Mouse (Mus musculus): Measurements from ENCODE around the gene E130308A19Rik. TPM values are rescaled to one million over a fixed set of nuclear protein-coding genes. Genes with fewer than 3 reads are reported as not detected.
A peak's percentile ranks its signal among the peaks of the same experiment; 100 is the strongest.

The E130308A19Rik gene
- polyA plus RNA-seq, 1 experiment from 2014 or later, result 14.9 TPM

GRCm38 (mm10) chr4:59594614-59595013 lies 31.4 kb upstream of the E130308A19Rik start:
- WGBS, result 61% methylated on average over 2 of the region's 2 CpGs
- Histone ChIP-seq H3K4me3 (ENCODE audit: low read depth, low read length) (no peak overlapping the region), H3K9ac (ENCODE audit: low read depth, low read length) (no peak overlapping the region), H3K27me3 (replicated peaks; ENCODE audit: control insufficient read depth, insufficient read depth, low read length) (no peaks in the 10 kb centered on the region), H3K27ac (replicated peaks; ENCODE audit: low read depth, low read length) (no peak overlapping the region), H3K4me1 (ENCODE audit: control insufficient read depth, insufficient read depth, low read length) (no peaks in the 10 kb centered on the region), H3K36me3 (ENCODE audit: control insufficient read depth, insufficient read depth, low read length) (peaks cover 7% of the 10 kb centered on the region; the same call in 1 of the 2 replicates), H3K9me3 (ENCODE audit: control insufficient read depth, low read length) (no peaks in the 10 kb centered on the region), H3K4me2 (ENCODE audit: low read depth, low read length) (no peak overlapping the region)
- no peak for ATAC-seq (ENCODE audit: low read depth)
- no peak for DNase-seq (ENCODE audit: low spot score)

- Histone ChIP-seq H3K9me3 (ENCODE audit: control insufficient read depth, low read length) (no peaks in the 10 kb centered on the region), H3K4me1 (ENCODE audit: control insufficient read depth, insufficient read depth, low read length) (no peaks in the 10 kb centered on the region), H3K4me3 (ENCODE audit: low read depth, low read length) (no peak overlapping the region), H3K4me2 (ENCODE audit: low read depth, low read length) (no peak overlapping the region), H3K9ac (ENCODE audit: low read depth, low read length) (no peak overlapping the region), H3K27ac (replicated peaks; ENCODE audit: low read depth, low read length) (no peak overlapping the region), H3K27me3 (replicated peaks; ENCODE audit: control insufficient read depth, insufficient read depth, low read length) (no peaks in the 10 kb centered on the region), H3K36me3 (ENCODE audit: control insufficient read depth, insufficient read depth, low read length) (peaks cover 7% of the 10 kb centered on the region; the same call in 1 of the 2 replicates)
- DNase-seq (ENCODE audit: low spot score) (no peak), ATAC-seq (ENCODE audit: low read depth) (no peak)
- WGBS, result 87% methylated on average over 2 of the region's 2 CpGs
These were observed 29.5 kb upstream of the E130308A19Rik start for GRCm38 (mm10) chr4:59596556-59596955.

- no peak overlapping the region for H3K4me3 ChIP-seq (ENCODE audit: low read depth, low read length)
- H3K4me1 ChIP-seq (ENCODE audit: control insufficient read depth, insufficient read depth, low read length), result no peaks in the 10 kb centered on the region
- no peak overlapping the region for H3K4me2 ChIP-seq (ENCODE audit: low read depth, low read length)
- H3K27ac ChIP-seq (replicated peaks; ENCODE audit: low read depth, low read length), result no peak overlapping the region
- no peaks in the 10 kb centered on the region for H3K9me3 ChIP-seq (ENCODE audit: control insufficient read depth, low read length)
- no peaks in the 10 kb centered on the region for H3K27me3 ChIP-seq (replicated peaks; ENCODE audit: control insufficient read depth, insufficient read depth, low read length)
- 88% methylated on average over 4 of the region's 4 CpGs for WGBS
- H3K36me3 ChIP-seq (ENCODE audit: control insufficient read depth, insufficient read depth, low read length), result peaks cover 3% of the 10 kb centered on the region; the same call in 1 of the 2 replicates
- ATAC-seq (ENCODE audit: low read depth) (no peak), DNase-seq (ENCODE audit: low spot score) (no peak)
- H3K9ac ChIP-seq (ENCODE audit: low read depth, low read length), result no peak overlapping the region
These were observed 23.3 kb upstream of the E130308A19Rik start for GRCm38 (mm10) chr4:59602704-59603103.

- DNase-seq (ENCODE audit: low spot score) (no peak), ATAC-seq (ENCODE audit: low read depth) (no peak)
- 62% methylated on average over 3 of the region's 3 CpGs for WGBS
- H3K27ac ChIP-seq (replicated peaks; ENCODE audit: low read depth, low read length), result no peak overlapping the region
- no peaks in the 10 kb centered on the region for H3K27me3 ChIP-seq (replicated peaks; ENCODE audit: control insufficient read depth, insufficient read depth, low read length)
- no peaks in the 10 kb centered on the region for H3K4me1 ChIP-seq (ENCODE audit: control insufficient read depth, insufficient read depth, low read length)
- no peaks in the 10 kb centered on the region for H3K9me3 ChIP-seq (ENCODE audit: control insufficient read depth, low read length)
- H3K4me2 ChIP-seq (ENCODE audit: low read depth, low read length), result no peak overlapping the region
- no peak overlapping the region for H3K4me3 ChIP-seq (ENCODE audit: low read depth, low read length)
- no peaks in the 10 kb centered on the region for H3K36me3 ChIP-seq (ENCODE audit: control insufficient read depth, insufficient read depth, low read length)
- H3K9ac ChIP-seq (ENCODE audit: low read depth, low read length), result no peak overlapping the region
These were observed 21.1 kb upstream of the E130308A19Rik start for GRCm38 (mm10) chr4:59604892-59605291.

- ATAC-seq (ENCODE audit: low read depth) (no peak), DNase-seq (ENCODE audit: low spot score) (no peak)
- no peak overlapping the region for H3K4me2 ChIP-seq (ENCODE audit: low read depth, low read length)
- H3K4me1 ChIP-seq (ENCODE audit: control insufficient read depth, insufficient read depth, low read length), result no peaks in the 10 kb centered on the region
- H3K4me3 ChIP-seq (ENCODE audit: low read depth, low read length), result no peak overlapping the region
- no peaks in the 10 kb centered on the region for H3K9me3 ChIP-seq (ENCODE audit: control insufficient read depth, low read length)
- no peaks in the 10 kb centered on the region for H3K36me3 ChIP-seq (ENCODE audit: control insufficient read depth, insufficient read depth, low read length)
- H3K27me3 ChIP-seq (replicated peaks; ENCODE audit: control insufficient read depth, insufficient read depth, low read length), result no peaks in the 10 kb centered on the region
- H3K9ac ChIP-seq (ENCODE audit: low read depth, low read length), result no peak overlapping the region
- no peak overlapping the region for H3K27ac ChIP-seq (replicated peaks; ENCODE audit: low read depth, low read length)
- WGBS, result 94% methylated on average over 3 of the region's 3 CpGs
These were observed 20.5 kb upstream of the E130308A19Rik start for GRCm38 (mm10) chr4:59605501-59605900.

- no peaks in the 10 kb centered on the region for H3K4me1 ChIP-seq (ENCODE audit: control insufficient read depth, insufficient read depth, low read length)
- H3K9ac ChIP-seq (ENCODE audit: low read depth, low read length), result no peak overlapping the region
- DNase-seq (ENCODE audit: low spot score) (peak; percentile 59), ATAC-seq (ENCODE audit: low read depth) (no peak)
- no peaks in the 10 kb centered on the region for H3K9me3 ChIP-seq (ENCODE audit: control insufficient read depth, low read length)
- H3K27me3 ChIP-seq (replicated peaks; ENCODE audit: control insufficient read depth, insufficient read depth, low read length), result no peaks in the 10 kb centered on the region
- no peaks in the 10 kb centered on the region for H3K36me3 ChIP-seq (ENCODE audit: control insufficient read depth, insufficient read depth, low read length)
- H3K4me3 ChIP-seq (ENCODE audit: low read depth, low read length), result no peak overlapping the region
- no peak overlapping the region for H3K27ac ChIP-seq (replicated peaks; ENCODE audit: low read depth, low read length)
- H3K4me2 ChIP-seq (ENCODE audit: low read depth, low read length), result no peak overlapping the region
- 64% methylated on average over 3 of the region's 3 CpGs for WGBS
These were observed 15.6 kb upstream of the E130308A19Rik start for GRCm38 (mm10) chr4:59610411-59610810.

- Histone ChIP-seq H3K36me3 (ENCODE audit: control insufficient read depth, insufficient read depth, low read length) (no peaks in the 10 kb centered on the region), H3K4me3 (ENCODE audit: low read depth, low read length) (no peak overlapping the region), H3K4me1 (ENCODE audit: control insufficient read depth, insufficient read depth, low read length) (no peaks in the 10 kb centered on the region), H3K27ac (replicated peaks; ENCODE audit: low read depth, low read length) (no peak overlapping the region), H3K4me2 (ENCODE audit: low read depth, low read length) (no peak overlapping the region), H3K27me3 (replicated peaks; ENCODE audit: control insufficient read depth, insufficient read depth, low read length) (no peaks in the 10 kb centered on the region), H3K9ac (ENCODE audit: low read depth, low read length) (no peak overlapping the region), H3K9me3 (ENCODE audit: control insufficient read depth, low read length) (no peaks in the 10 kb centered on the region)
- WGBS, result 46% methylated on average over 1 of the region's 1 CpGs
- DNase-seq (ENCODE audit: low spot score) (peak; percentile 29), ATAC-seq (ENCODE audit: low read depth) (no peak)
These were observed 11.0 kb upstream of the E130308A19Rik start for GRCm38 (mm10) chr4:59614986-59615385.

- H3K27ac ChIP-seq (replicated peaks; ENCODE audit: low read depth, low read length), result no peak overlapping the region
- 80% methylated on average over 5 of the region's 5 CpGs for WGBS
- H3K4me3 ChIP-seq (ENCODE audit: low read depth, low read length), result no peak overlapping the region
- no peaks in the 10 kb centered on the region for H3K36me3 ChIP-seq (ENCODE audit: control insufficient read depth, insufficient read depth, low read length)
- no peak overlapping the region for H3K9ac ChIP-seq (ENCODE audit: low read depth, low read length)
- ATAC-seq (ENCODE audit: low read depth) (no peak), DNase-seq (ENCODE audit: low spot score) (no peak)
- H3K4me1 ChIP-seq (ENCODE audit: control insufficient read depth, insufficient read depth, low read length), result no peaks in the 10 kb centered on the region
- H3K4me2 ChIP-seq (ENCODE audit: low read depth, low read length), result no peak overlapping the region
- no peaks in the 10 kb centered on the region for H3K9me3 ChIP-seq (ENCODE audit: control insufficient read depth, low read length)
- H3K27me3 ChIP-seq (replicated peaks; ENCODE audit: control insufficient read depth, insufficient read depth, low read length), result no peaks in the 10 kb centered on the region
These were observed 6.3 kb upstream of the E130308A19Rik start for GRCm38 (mm10) chr4:59619611-59620245.

GRCm38 (mm10) chr4:59625676-59625997 lies 374 bp upstream of the E130308A19Rik start:
- ATAC-seq (ENCODE audit: low read depth) (no peak), DNase-seq (ENCODE audit: low spot score) (no peak)
- WGBS, result 3% methylated on average over 18 of the region's 18 CpGs
- Histone ChIP-seq H3K4me3 (ENCODE audit: low read depth, low read length) (peak overlapping the region; percentile 95), H3K27ac (replicated peaks; ENCODE audit: low read depth, low read length) (peak overlapping the region; percentile 77), H3K27me3 (replicated peaks; ENCODE audit: control insufficient read depth, insufficient read depth, low read length) (no peaks in the 10 kb centered on the region), H3K4me1 (ENCODE audit: control insufficient read depth, insufficient read depth, low read length) (0 out of 2 replicates have a peak, but pooled peaks cover 11% of the 10 kb centered on the region), H3K9me3 (ENCODE audit: control insufficient read depth, low read length) (no peaks in the 10 kb centered on the region), H3K36me3 (ENCODE audit: control insufficient read depth, insufficient read depth, low read length) (no peaks in the 10 kb centered on the region), H3K9ac (ENCODE audit: low read depth, low read length) (peak overlapping the region; percentile 85), H3K4me2 (ENCODE audit: low read depth, low read length) (peak overlapping the region; percentile 84)

All from embryonic facial prominence, embryonic 14.5 days (tissue).